Mouse (Mus musculus): ENCODE measurements around the gene Rrp9.

GRCm38 (mm10) chr9:106534296-106534695, 58.5 kb downstream of the Rrp9 start:
- TF ChIP-seq CTCF (IDR thresholded peaks at IDR 0.05; ENCODE audit: low read depth) (no peak), EP300 (IDR thresholded peaks at IDR 0.05; ENCODE audit: low read depth) (no peak)

Data from heart, postnatal 0 days (tissue).